Mouse (Mus musculus) heart, adult 2 months (tissue): ENCODE measurements around the gene Fkbp6.

Experiments
- CTCF ChIP-seq: fragments of 200-600 bp; IDR thresholded peaks from 2 replicates; pipeline ENCODE4 v1.8.1; 2022; ENCODE audit warnings: antibody characterized with exemption, mild to moderate bottlenecking, moderate library complexity
- POLR2A ChIP-seq: fragments of 200-500 bp; IDR thresholded peaks from 2 replicates; pipeline ENCODE4 v1.6.1; 2011; ENCODE audit warnings: mild to moderate bottlenecking, low read depth, low read length, control low read depth; ENCODE audit not compliant: insufficient read depth

DNA sequence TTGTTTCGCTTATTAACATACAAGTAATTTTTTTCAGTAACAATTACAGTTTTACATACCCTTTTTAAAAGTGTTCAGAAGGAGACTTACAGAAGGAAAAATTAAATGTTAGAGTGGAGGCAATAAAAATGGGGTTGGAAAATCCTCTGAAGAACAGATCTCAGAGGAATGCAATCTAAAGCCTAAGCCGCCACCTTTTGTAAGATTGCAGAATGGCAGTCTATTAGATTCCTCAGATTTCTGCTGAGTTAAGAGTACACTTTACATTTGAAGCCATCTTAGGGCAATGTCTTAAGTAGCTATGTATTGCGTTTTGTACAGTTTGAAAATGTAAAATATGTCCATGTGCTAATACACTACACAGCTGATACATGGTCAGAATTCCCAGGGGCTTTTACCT, 47.4 kb downstream of the Fkbp6 start:
- TF ChIP-seq POLR2A (no peak), CTCF (no peak)
